Mouse (Mus musculus): ENCODE measurements around the gene Olfr1419. TPM values are rescaled to one million over a fixed set of nuclear protein-coding genes. Genes with fewer than 3 reads are reported as not detected.

Olfr1419 gene
- polyA plus RNA-seq, 1 experiment from 2014 or later, result not detected

- 0 out of 2 replicates have a peak, but pooled peaks cover 3% of the 10 kb centered on the region for H3K9me3 ChIP-seq (replicated peaks)
- WGBS, result 81% methylated on average over 6 of the region's 6 CpGs
- no peak overlapping the region for H3K4me2 ChIP-seq
- H3K4me3 ChIP-seq (replicated peaks), result no peak overlapping the region
- H3K27ac ChIP-seq, result no peak overlapping the region
- ATAC-seq (replicated peaks; ENCODE audit: low FRiP score), result no peak
- no peaks in the 10 kb centered on the region for H3K36me3 ChIP-seq
- no peaks in the 10 kb centered on the region for H3K27me3 ChIP-seq
- no peak overlapping the region for H3K9ac ChIP-seq
- no peaks in the 10 kb centered on the region for H3K4me1 ChIP-seq
Measured at GRCm38 (mm10) chr19:11856506-11856905, 18.4 kb downstream of the Olfr1419 start.

DNA sequence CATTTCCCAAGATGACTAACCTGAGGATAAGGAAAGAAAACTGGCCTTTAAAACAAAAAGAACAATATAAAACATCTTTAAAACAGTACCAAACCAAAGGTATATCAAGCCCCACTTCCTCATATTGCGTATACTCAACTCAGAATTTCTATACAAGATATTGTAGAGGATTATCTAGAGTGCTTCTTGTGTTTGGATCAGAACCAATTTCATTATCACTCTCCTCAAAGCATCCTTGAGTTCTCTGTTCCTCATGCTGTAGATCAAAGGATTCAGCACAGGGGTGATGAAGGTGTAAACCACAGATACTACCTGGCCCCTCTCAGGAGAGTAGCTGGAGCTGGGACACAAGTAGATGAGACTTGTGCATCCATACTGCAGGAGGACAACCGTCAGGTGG is 20.1 kb downstream of the Olfr1419 start:
- Histone ChIP-seq H3K9ac (no peak overlapping the region), H3K36me3 (no peaks in the 10 kb centered on the region), H3K27ac (no peak overlapping the region), H3K4me3 (replicated peaks) (no peak overlapping the region), H3K27me3 (no peaks in the 10 kb centered on the region), H3K9me3 (replicated peaks) (0 out of 2 replicates have a peak, but pooled peaks cover 3% of the 10 kb centered on the region), H3K4me2 (no peak overlapping the region), H3K4me1 (no peaks in the 10 kb centered on the region)
- WGBS, result 88% methylated on average over 2 of the region's 2 CpGs
- ATAC-seq (replicated peaks; ENCODE audit: low FRiP score), result no peak

- ATAC-seq (replicated peaks; ENCODE audit: low FRiP score), result no peak
- Histone ChIP-seq H3K36me3 (no peaks in the 10 kb centered on the region), H3K4me2 (no peak overlapping the region), H3K27me3 (no peaks in the 10 kb centered on the region), H3K9me3 (replicated peaks) (0 out of 2 replicates have a peak, but pooled peaks cover 3% of the 10 kb centered on the region), H3K4me1 (no peaks in the 10 kb centered on the region), H3K9ac (no peak overlapping the region), H3K4me3 (replicated peaks) (no peak overlapping the region), H3K27ac (no peak overlapping the region)
- WGBS, result 62% methylated on average over 4 of the region's 4 CpGs
Measured at GRCm38 (mm10) chr19:11852652-11853051, 22.3 kb downstream of the Olfr1419 start.

DNA sequence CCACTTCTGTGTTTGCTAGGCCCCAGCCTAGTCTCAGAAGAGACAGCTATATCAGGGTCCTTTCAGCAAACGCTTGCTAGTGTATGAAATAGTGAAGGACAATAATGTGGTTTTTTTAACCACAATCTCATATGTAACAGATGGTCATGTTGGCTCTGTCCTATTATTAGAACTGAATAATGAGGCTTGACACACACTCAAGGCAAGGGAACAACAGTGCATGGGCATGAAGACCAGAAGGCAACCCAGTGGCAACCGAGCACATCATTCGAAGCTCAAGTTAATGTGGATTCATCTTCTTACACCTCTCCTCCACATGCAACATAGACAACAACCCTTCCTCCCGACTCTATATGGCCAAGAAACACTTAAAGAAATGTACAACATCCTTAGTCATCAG is 28.6 kb downstream of the Olfr1419 start:
- no peak overlapping the region for H3K27ac ChIP-seq
- H3K36me3 ChIP-seq, result no peaks in the 10 kb centered on the region
- no peaks in the 10 kb centered on the region for H3K27me3 ChIP-seq
- H3K9me3 ChIP-seq (replicated peaks), result no peaks in the 10 kb centered on the region
- 88% methylated on average over 4 of the region's 4 CpGs for WGBS
- H3K9ac ChIP-seq, result no peak overlapping the region
- no peak for ATAC-seq (replicated peaks; ENCODE audit: low FRiP score)
- H3K4me2 ChIP-seq, result no peak overlapping the region
- H3K4me1 ChIP-seq, result no peaks in the 10 kb centered on the region
- H3K4me3 ChIP-seq (replicated peaks), result no peak overlapping the region

GRCm38 (mm10) chr19:11839119-11839518 is 35.8 kb downstream of the Olfr1419 start, which contains the start of gene Olfr1417:
Olfr1417 (minus strand) TSS chr19:11839219.
- no peaks in the 10 kb centered on the region for H3K36me3 ChIP-seq
- ATAC-seq (replicated peaks; ENCODE audit: low FRiP score), result no peak
- no peak within 1 kb of the TSS for H3K9ac ChIP-seq
- no peaks in the 10 kb centered on the region for H3K9me3 ChIP-seq (replicated peaks)
- H3K4me2 ChIP-seq, result no peak within 1 kb of the TSS
- no peak within 1 kb of the TSS for H3K27ac ChIP-seq
- no peaks in the 10 kb centered on the region for H3K27me3 ChIP-seq
- H3K4me3 ChIP-seq (replicated peaks), result no peak within 1 kb of the TSS
- H3K4me1 ChIP-seq, result no peaks in the 10 kb centered on the region
- WGBS, result 89% methylated on average over 4 of the region's 4 CpGs

DNA sequence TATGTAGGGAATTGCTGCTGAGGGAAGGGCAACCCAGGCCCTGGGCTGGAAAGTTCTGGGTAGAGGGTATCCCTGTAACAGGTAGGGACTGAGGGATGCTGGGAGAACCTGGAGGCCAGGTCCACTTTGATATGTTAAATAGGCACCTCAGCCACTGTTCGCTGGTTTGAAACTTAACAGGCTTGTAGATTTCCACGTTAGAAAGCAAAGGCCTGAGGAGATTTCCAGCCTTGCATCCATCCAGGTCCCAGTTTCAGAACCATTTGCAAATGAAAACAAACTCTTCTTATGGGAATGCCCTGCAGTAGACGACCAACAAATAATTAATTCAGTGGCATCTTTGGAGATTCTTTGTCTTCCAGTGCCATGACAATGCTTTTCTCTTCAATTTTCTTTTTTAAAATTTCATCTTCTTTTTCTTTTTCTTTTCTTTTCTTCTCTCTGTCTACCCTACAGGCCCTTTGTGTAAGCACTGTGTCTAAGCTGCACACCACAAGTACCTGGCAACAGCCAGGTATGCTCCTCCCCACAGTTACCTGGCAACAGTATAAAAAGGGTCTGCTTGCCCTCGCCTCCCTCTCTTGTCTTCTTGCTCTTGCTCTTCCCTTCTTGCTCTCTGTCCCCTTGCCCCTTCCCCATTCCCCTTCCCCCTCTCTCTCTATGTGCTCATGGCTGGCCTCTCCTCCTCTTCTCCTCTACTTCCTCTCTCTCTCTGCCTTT is 51.4 kb downstream of the Olfr1419 start:
- no peak overlapping the region for H3K9ac ChIP-seq
- H3K27ac ChIP-seq, result no peak overlapping the region
- H3K4me1 ChIP-seq, result peaks cover 12% of the 10 kb centered on the region
- peaks cover 7% of the 10 kb centered on the region; the same call in 1 of the 2 replicates for H3K27me3 ChIP-seq
- no peak for ATAC-seq (replicated peaks; ENCODE audit: low FRiP score)
- no peaks in the 10 kb centered on the region for H3K36me3 ChIP-seq
- 35% methylated on average over 4 of the region's 4 CpGs for WGBS
- H3K4me2 ChIP-seq, result no peak overlapping the region
- H3K4me3 ChIP-seq (replicated peaks), result no peak overlapping the region
- H3K9me3 ChIP-seq (replicated peaks), result no peaks in the 10 kb centered on the region

DNA sequence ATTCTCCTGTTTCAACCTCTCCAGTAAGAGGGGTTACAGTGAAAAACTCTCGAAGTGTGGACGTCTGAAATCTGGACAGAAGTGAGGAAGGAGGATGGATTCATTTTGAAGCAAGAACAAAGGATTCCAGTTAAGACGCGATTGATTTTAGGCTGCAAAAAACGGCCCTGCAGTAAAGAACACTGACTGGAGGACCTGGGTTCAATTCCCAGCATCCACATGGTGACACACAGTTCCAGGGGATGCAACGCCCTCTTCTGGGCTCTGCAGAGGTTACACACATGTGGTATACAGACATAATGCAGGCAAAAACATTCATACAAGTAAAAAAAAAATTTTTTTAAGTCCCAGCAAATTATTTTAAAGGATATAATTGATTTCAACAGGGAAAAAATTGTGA is 54.7 kb downstream of the Olfr1419 start:
- ATAC-seq (replicated peaks; ENCODE audit: low FRiP score), result no peak
- Histone ChIP-seq H3K9ac (no peak overlapping the region), H3K27ac (no peak overlapping the region)

GRCm38 (mm10) chr19:11819800-11820199 is 55.1 kb downstream of the Olfr1419 start:
- Histone ChIP-seq H3K9ac (peak overlapping the region; percentile 77; the same call in 1 of the 2 replicates), H3K27ac (no peak overlapping the region), H3K36me3 (no peaks in the 10 kb centered on the region), H3K9me3 (replicated peaks) (no peaks in the 10 kb centered on the region), H3K4me2 (peak overlapping the region; percentile 91), H3K4me1 (peaks cover 28% of the 10 kb centered on the region), H3K27me3 (peaks cover 4% of the 10 kb centered on the region; the same call in 1 of the 2 replicates), H3K4me3 (replicated peaks) (peak overlapping the region; percentile 81)
- WGBS, result under 1% methylated on average over 15 of the region's 15 CpGs
- peak; percentile 76 for ATAC-seq (replicated peaks; ENCODE audit: low FRiP score)

More for the DNA sequence above, 54.7 kb downstream of the Olfr1419 start:
- H3K4me3 ChIP-seq (replicated peaks), result peak overlapping the region; percentile 81
- H3K4me1 ChIP-seq, result peaks cover 28% of the 10 kb centered on the region
- H3K9me3 ChIP-seq (replicated peaks), result no peaks in the 10 kb centered on the region
- H3K27me3 ChIP-seq, result peaks cover 4% of the 10 kb centered on the region; the same call in 1 of the 2 replicates
- H3K4me2 ChIP-seq, result peak overlapping the region; percentile 91
- no peaks in the 10 kb centered on the region for H3K36me3 ChIP-seq
- WGBS, result 26% methylated on average over 6 of the region's 6 CpGs

DNA sequence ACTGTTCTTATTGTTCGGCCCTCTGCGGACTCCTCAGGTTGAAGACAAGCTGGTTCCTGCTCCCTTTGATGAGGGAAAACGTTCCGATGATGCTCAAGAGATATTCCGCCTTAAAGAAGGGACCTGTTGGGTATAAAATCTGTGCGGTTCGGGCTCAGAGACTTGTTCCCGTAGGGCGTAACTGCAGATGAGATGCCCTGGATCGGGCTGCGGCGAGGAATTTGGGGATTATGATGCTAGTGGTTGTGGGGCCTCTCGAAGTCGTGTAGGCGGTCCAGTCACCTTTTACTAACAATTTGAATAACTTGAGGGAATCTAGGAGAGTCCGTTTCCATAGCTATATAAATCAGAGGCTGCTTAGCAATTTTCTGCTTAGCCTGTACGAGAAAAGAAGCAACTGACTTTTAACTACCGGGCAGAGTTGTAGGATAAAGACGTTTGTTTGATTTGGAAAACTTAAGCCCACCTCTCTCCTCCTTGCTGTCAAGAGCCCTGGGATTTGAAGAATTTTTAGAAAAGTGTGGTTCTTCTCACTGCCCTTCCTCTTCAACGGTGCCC is 55.7 kb downstream of the Olfr1419 start, which contains the start of gene Stx3:
Gene Stx3 (minus strand): TSS at position 261 of the 558 bp plus-strand sequence.
- WGBS, result under 1% methylated on average over 20 of the region's 20 CpGs
- H3K4me2 ChIP-seq, result peak within 1 kb of the TSS; percentile 91
- 0 out of 2 replicates have a peak, but pooled peaks have one; percentile 1 for ATAC-seq (replicated peaks; ENCODE audit: low FRiP score)

More for the DNA sequence above, 55.7 kb downstream of the Olfr1419 start, which contains the start of gene Stx3:
- Histone ChIP-seq H3K4me3 (replicated peaks) (peak within 1 kb of the TSS; percentile 81), H3K4me1 (peaks cover 29% of the 10 kb centered on the region), H3K27me3 (peaks cover 4% of the 10 kb centered on the region; the same call in 1 of the 2 replicates), H3K9ac (peak within 1 kb of the TSS; percentile 77), H3K9me3 (replicated peaks) (no peaks in the 10 kb centered on the region), H3K36me3 (no peaks in the 10 kb centered on the region), H3K27ac (peak within 1 kb of the TSS; percentile 79)

Small RNA genes lying within 50 kb of the gene (microRNA-seq; reads per million reads assigned to microRNA genes)
- 4.1 reads per million, percentile 21 among the genes with 10 or more reads in this experiment for gene Mir6994

Other genes starting within 250 kb of the Olfr1419 start
- gene Ms4a3, start 234.3 kb downstream of the Olfr1419 start, polyA plus RNA-seq (2015; fragmentation: Nextera tagmentation; extraction: Ambion mirVana), result 0.17 and 0.55 TPM in 2 replicates
- not detected in 2 replicates for gene Oosp2, start 214.5 kb downstream of the Olfr1419 start, polyA plus RNA-seq (2015; fragmentation: Nextera tagmentation; extraction: Ambion mirVana)
- gene Oosp1, start 184.0 kb downstream of the Olfr1419 start, polyA plus RNA-seq (2015; fragmentation: Nextera tagmentation; extraction: Ambion mirVana), result not detected in 2 replicates
- gene Oosp3, start 178.1 kb downstream of the Olfr1419 start, polyA plus RNA-seq (2015; fragmentation: Nextera tagmentation; extraction: Ambion mirVana), result not detected in 2 replicates
- not detected in 2 replicates for gene Gif, start 127.6 kb downstream of the Olfr1419 start, polyA plus RNA-seq (2015; fragmentation: Nextera tagmentation; extraction: Ambion mirVana)
- 52.2 and 52.6 TPM in 2 replicates for gene Mrpl16, start 104.7 kb downstream of the Olfr1419 start, polyA plus RNA-seq (2015; fragmentation: Nextera tagmentation; extraction: Ambion mirVana)
- 20.4 TPM in 2 replicates for gene Stx3, start 55.7 kb downstream of the Olfr1419 start, polyA plus RNA-seq (2015; fragmentation: Nextera tagmentation; extraction: Ambion mirVana)
- not detected in 2 replicates for gene Olfr1417, start 35.9 kb downstream of the Olfr1419 start, polyA plus RNA-seq (2015; fragmentation: Nextera tagmentation; extraction: Ambion mirVana)
- gene Olfr1418, start 14.0 kb downstream of the Olfr1419 start, polyA plus RNA-seq (2015; fragmentation: Nextera tagmentation; extraction: Ambion mirVana), result not detected in 2 replicates
- 0.16 TPM in 1 of 2 replicates, not detected in the other for gene Olfr1420, start 11.5 kb upstream of the Olfr1419 start, polyA plus RNA-seq (2015; fragmentation: Nextera tagmentation; extraction: Ambion mirVana)
- gene Patl1, start 37.3 kb upstream of the Olfr1419 start, polyA plus RNA-seq (2015; fragmentation: Nextera tagmentation; extraction: Ambion mirVana), result 19.3 and 20.1 TPM in 2 replicates
- 3.9 and 4.2 TPM in 2 replicates for gene Osbp, start 90.8 kb upstream of the Olfr1419 start, polyA plus RNA-seq (2015; fragmentation: Nextera tagmentation; extraction: Ambion mirVana)
- gene Olfr1423, start 166.2 kb upstream of the Olfr1419 start, polyA plus RNA-seq (2015; fragmentation: Nextera tagmentation; extraction: Ambion mirVana), result not detected in 2 replicates
- not detected in 2 replicates for gene Olfr1424, start 187.6 kb upstream of the Olfr1419 start, polyA plus RNA-seq (2015; fragmentation: Nextera tagmentation; extraction: Ambion mirVana)
- gene Olfr1425, start 202.6 kb upstream of the Olfr1419 start, polyA plus RNA-seq (2015; fragmentation: Nextera tagmentation; extraction: Ambion mirVana), result not detected in 2 replicates
- not detected in 2 replicates for gene Olfr1426, start 216.9 kb upstream of the Olfr1419 start, polyA plus RNA-seq (2015; fragmentation: Nextera tagmentation; extraction: Ambion mirVana)
- not detected in 2 replicates for gene Olfr1427, start 228.2 kb upstream of the Olfr1419 start, polyA plus RNA-seq (2015; fragmentation: Nextera tagmentation; extraction: Ambion mirVana)
- gene Olfr1428, start 240.8 kb upstream of the Olfr1419 start, polyA plus RNA-seq (2015; fragmentation: Nextera tagmentation; extraction: Ambion mirVana), result not detected in 2 replicates
- gene Olfr76, start 248.1 kb upstream of the Olfr1419 start, polyA plus RNA-seq (2015; fragmentation: Nextera tagmentation; extraction: Ambion mirVana), result not detected in 2 replicates